Mouse (Mus musculus): ENCODE results near the gene Strip1. TPM values are rescaled to one million over a fixed set of nuclear protein-coding genes. Genes with fewer than 3 reads are reported as not detected.
"Not testable (repeated sequence)": the region's sequence is repeated elsewhere in the genome, so short reads cannot be mapped to it uniquely, and the experiment has no call there.

Strip1 gene
- 8.6 and 16.3 TPM in 2 replicates for total RNA-seq (2015; ENCODE audit: low replicate concordance)
- total RNA-seq (2017; ENCODE audit: low replicate concordance), result 5.0 and 7.0 TPM in 2 replicates

GRCm38 (mm10) chr3:107631523-107631958, at the start of gene Strip1:
Gene Strip1 (minus strand): TSS chr3:107631694.
- ATAC-seq (replicated peaks; ENCODE audit: low FRiP score, poor library complexity, severe bottlenecking), result peak; percentile 97

DNA sequence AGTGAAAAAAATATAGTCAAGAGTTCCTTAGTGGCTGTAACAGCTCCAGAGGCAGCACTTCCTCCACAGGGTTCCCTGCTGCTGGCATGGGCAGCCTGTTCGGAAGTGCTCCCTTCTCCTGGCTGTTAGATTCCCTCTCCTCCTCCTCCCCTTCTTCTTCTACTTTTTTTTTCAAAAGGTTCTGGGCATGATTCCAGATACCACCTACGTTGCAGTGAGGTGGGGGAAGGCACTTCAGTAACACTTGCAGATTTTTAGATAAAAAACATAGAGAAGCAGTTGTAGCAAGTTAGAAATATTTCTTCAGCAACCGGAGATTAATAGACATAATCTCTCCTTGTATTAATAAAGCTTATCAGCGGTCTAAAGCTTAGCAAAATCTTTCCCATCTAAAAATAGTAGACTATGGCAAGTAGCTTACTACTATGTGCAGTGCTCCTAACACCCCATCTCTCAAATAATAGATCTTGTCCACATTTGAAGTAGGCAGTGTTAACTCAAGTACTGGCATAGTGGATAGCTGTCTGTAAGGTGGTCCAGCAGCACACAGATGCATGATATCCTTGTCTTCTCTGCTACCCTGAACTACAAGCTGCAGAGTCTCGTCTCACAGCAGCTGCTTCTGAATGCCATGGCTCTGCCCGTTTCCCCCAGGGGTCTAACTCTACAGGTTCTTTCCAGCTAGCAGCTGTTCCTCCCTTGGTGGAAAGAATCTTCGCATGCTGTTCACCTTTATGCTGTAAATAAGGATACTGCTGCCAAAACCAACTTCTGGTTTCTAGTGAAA, 49.5 kb upstream of the Strip1 start:
- ATAC-seq (replicated peaks; ENCODE audit: low FRiP score, poor library complexity, severe bottlenecking), result no peak

DNA sequence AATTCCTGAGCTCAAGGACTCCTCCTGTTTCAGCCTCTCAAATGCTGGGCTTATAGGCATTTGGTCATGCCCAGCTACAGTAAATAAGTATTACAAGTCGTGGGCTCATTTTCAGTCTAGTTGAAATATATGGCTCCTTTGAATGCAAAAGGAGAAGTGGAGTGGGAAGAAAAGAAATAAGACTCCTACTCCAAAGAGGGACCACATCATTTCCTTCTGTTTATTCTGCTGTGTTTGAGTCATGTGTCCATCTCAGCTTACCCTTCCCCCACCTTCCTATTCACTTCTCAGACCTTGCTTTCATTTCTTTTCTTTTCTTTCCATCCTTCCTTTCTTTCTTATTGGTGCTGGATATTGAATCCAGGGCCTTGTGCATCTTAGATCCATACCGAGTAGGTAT, 40.0 kb upstream of the Strip1 start:
- ATAC-seq (replicated peaks; ENCODE audit: low FRiP score, poor library complexity, severe bottlenecking), result no peak

DNA sequence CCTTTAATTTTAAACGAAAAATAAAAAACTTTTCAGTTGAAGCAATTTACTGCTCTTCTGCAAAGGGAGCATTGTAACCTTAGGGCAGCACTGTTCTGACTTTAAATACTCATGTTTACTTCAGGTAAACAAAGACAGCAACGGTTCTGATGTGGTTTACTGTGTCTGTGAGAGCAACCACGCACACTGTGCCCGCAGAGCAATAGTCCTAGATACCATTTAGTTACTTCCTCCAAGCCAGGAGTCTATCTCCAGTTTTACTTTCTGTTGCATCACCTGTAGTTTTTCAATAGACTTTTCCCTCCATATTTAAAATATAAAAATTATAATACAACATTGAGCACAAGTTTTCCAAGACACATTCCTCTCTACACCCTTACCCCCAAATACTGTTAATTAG, 39.0 kb upstream of the Strip1 start:
- no peak for ATAC-seq (replicated peaks; ENCODE audit: low FRiP score, poor library complexity, severe bottlenecking)

DNA sequence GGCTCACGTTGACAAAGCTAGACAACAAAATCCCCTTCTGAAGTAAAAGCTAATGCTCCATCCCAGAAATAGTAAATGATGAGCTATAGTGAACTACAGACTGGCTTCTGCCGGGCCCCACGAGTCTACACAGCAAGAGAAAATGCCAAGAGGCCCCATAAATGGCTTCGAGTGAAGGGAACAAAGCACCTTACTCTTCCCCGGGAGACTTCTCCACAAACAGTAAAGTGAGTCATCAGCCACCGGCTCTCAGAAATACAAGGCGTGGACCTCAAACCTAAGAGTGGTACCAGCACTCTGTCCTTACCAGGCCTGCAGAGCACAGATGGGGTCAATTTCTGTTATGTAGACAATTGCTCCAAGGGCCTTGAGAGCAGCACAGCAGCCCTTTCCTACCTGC, 37.3 kb upstream of the Strip1 start:
- ATAC-seq (replicated peaks; ENCODE audit: low FRiP score, poor library complexity, severe bottlenecking), result no peak

GRCm38 (mm10) chr3:107667426-107667825, 35.9 kb upstream of the Strip1 start:
- no peak for ATAC-seq (replicated peaks; ENCODE audit: low FRiP score, poor library complexity, severe bottlenecking)

- ATAC-seq (replicated peaks; ENCODE audit: low FRiP score, poor library complexity, severe bottlenecking), result no peak
Measured at GRCm38 (mm10) chr3:107664641-107665040, 33.1 kb upstream of the Strip1 start.

GRCm38 (mm10) chr3:107659000-107659399, 27.5 kb upstream of the Strip1 start:
- no peak for ATAC-seq (replicated peaks; ENCODE audit: low FRiP score, poor library complexity, severe bottlenecking)

- ATAC-seq (replicated peaks; ENCODE audit: low FRiP score, poor library complexity, severe bottlenecking), result no peak
Measured at GRCm38 (mm10) chr3:107656888-107657287, 25.4 kb upstream of the Strip1 start.

DNA sequence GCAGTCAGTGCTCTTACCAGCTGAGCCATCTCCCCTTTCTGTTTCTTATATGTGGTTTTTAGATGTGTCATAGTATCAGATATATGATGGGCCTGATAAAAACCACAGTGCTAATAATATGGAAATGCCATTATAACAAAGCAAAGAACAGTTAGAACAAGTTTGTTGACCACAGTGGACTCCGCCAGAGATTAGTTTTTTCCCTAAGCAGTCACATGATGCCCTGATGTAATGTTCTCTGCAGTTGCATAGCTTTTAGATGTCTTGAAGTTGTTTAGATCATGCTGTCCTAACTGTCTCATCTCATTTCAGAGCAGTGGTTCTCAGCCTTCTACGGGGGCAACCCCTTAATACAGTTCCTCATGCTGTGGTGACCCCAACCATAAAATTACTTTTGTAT, 24.7 kb upstream of the Strip1 start:
- no peak for ATAC-seq (replicated peaks; ENCODE audit: low FRiP score, poor library complexity, severe bottlenecking)

DNA sequence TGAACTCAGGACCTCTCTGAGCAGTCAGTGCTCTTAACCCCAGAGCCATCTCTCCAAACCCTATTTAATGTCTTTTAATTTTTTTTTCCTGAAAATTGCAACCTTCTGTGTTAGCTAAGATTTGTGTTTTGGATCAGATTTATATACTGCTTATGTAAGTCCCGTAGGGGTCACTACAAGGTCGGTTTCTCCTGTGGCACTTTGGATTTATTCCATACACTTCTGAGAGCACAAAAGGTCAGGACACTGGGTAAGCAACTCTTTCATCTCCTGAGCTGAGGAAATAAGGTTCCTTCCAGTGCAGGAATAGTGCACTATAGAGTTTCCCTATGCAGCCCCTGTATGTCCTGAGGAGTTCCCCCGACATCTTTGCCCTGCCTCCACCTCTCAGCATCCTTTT, 24.0 kb upstream of the Strip1 start:
- ATAC-seq (replicated peaks; ENCODE audit: low FRiP score, poor library complexity, severe bottlenecking), result no peak

- ATAC-seq (replicated peaks; ENCODE audit: low FRiP score, poor library complexity, severe bottlenecking), result no peak
Measured at GRCm38 (mm10) chr3:107654861-107655260, 23.4 kb upstream of the Strip1 start.

GRCm38 (mm10) chr3:107652968-107653367, 21.5 kb upstream of the Strip1 start:
- no peak for ATAC-seq (replicated peaks; ENCODE audit: low FRiP score, poor library complexity, severe bottlenecking)

- not testable (repeated sequence) for ATAC-seq (replicated peaks; ENCODE audit: low FRiP score, poor library complexity, severe bottlenecking)
Measured at GRCm38 (mm10) chr3:107650276-107650675, 18.8 kb upstream of the Strip1 start.

- ATAC-seq (replicated peaks; ENCODE audit: low FRiP score, poor library complexity, severe bottlenecking), result no peak
Measured at GRCm38 (mm10) chr3:107646947-107647346, 15.5 kb upstream of the Strip1 start.

DNA sequence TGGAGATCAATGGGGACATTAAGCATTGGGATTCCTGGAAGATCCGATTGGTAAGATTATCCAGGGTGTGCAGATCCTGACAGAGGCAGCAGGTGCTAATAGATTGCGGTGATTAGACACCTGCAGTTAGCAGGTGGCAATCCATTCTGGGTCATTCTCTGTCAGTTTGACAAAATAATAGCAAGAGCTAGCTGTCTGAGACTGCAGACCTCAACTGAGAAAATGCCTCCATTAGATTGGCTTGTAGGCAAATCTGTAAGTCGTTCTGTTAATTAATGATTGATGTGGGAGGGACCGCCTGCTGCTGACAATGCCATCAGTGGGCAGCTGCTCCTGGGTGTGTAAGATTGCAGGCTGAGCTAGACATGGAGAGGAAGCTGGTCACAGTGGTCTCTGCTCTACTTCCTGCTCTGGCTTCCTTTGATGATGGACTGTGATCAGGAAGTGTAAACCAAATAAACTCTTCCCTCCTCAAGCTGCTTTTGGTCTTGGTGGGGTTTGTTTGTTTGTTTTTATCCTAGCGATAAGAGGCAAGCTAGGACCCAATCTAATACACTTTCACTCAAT, 6.2 kb upstream of the Strip1 start:
- no peak for ATAC-seq (replicated peaks; ENCODE audit: low FRiP score, poor library complexity, severe bottlenecking)

DNA sequence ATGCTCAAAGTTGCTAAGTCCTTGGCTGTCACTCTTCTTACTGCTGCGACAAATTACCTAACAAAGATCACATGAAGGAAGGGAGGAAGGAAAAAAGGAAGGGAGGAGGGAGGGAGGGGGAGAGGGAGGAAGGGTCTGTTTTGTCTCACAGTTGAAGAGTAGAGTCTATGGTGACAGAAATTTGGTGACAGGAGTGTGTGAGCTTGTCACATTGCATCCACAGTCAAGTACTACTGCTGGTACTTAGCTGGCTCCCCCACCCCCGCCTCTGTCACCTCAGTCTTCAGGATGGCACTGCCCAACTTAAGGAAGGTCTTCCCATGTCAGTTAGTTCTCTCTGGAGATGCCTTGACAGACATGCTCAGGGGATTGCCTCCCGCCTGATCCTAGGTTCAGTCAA, 4.7 kb upstream of the Strip1 start:
- no peak for ATAC-seq (replicated peaks; ENCODE audit: low FRiP score, poor library complexity, severe bottlenecking)

DNA sequence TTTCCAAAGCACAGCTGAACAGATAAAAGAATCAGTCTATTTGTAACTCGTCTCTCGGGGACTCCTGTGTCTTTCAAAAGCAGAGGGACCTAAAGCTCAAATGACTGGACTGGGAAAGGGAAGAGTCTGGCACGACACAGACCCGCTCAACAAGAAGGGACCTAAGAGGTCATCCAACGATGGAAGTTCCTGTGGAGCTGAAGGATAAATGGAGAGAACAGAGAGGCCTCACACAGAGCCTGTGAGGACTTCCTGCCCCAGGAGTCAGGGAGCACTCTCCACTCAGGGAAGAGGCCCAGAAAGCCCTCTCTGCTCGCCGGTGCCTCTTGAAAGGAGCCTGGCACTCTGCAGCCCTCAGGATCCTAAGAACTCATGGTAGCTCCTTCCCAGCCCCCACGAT, 4.3 kb upstream of the Strip1 start:
- no peak for ATAC-seq (replicated peaks; ENCODE audit: low FRiP score, poor library complexity, severe bottlenecking)

- no peak for ATAC-seq (replicated peaks; ENCODE audit: low FRiP score, poor library complexity, severe bottlenecking)
Measured at GRCm38 (mm10) chr3:107633906-107634305, 2.4 kb upstream of the Strip1 start.

DNA sequence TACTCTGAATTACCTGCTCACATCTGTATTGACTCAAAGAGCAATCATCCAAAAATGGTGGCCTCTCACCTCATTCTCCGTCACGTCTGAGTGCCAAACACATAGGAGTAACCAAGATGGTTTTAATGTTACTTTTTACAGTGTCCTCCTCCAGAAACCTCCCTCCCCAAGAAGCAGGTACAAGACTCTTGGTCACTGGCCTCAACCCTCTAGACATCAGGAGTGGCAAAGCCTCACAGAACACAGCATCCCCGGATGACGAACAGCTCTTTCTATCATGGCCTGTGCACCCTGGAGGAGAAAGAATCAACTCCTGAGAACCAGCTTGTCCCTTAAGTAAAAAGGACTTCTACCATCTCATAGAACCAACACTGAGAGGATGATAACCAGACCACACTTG, 1.3 kb upstream of the Strip1 start:
- ATAC-seq (replicated peaks; ENCODE audit: low FRiP score, poor library complexity, severe bottlenecking), result no peak

Measured in erythroblast, adult 5-6 weeks (primary cell).